In genomic region chr8:54548383-54548782, GRCm38 (mm10) we compare ENCODE assay signal across 16 mouse cellular contexts. TPM values are rescaled to one million over a fixed set of nuclear protein-coding genes. Genes with fewer than 3 reads are reported as not detected.
DNase-seq lines count a peak whose midpoint lies in the region; ATAC-seq and TF ChIP-seq lines count a peak whose summit lies in the region.
"Had no signal": no experiment of that assay in that cellular context is flagged by ENCODE, and none has a peak within 500 bp of the region (broad histone marks: within the 10 kb centered on the region; RNA-seq: fewer than 3 reads in every experiment).

No protein-coding gene starts in this region.

- ATAC-seq in cerebellum, adult (ENCODE audit: insufficient number of reproducible peaks, low FRiP score, low TSS enrichment): peak; percentile 79
- 0 out of 2 replicates have a peak, but pooled peaks have one; percentile 13 for ATAC-seq in heart, embryonic 14.5 days (ENCODE audit: insufficient number of reproducible peaks, insufficient read depth, low FRiP score, low read depth)
- no peak for ATAC-seq in stomach, postnatal 0 days (ENCODE audit: low FRiP score, low TSS enrichment)

- H3K27me3 ChIP-seq in heart, embryonic 14.5 days (ENCODE audit: control insufficient read depth, insufficient read depth, low read length): no peaks in the 10 kb centered on the region
- H3K27me3 ChIP-seq in stomach, postnatal 0 days (ENCODE audit: control insufficient read depth, insufficient read depth, low read length): no peaks in the 10 kb centered on the region
- H3K27me3 ChIP-seq: lung, embryonic 15.5 days; megakaryocyte, embryonic 14.5 days had no signal

- peak overlapping the region in 1 of 2 experiments; percentile 28; a peak in 1 of 4 replicates for H3K27ac ChIP-seq in heart, embryonic 14.5 days (replicated peaks in 1 of 2; ENCODE audit: control insufficient read depth in 1 of 2, insufficient read depth in 1 of 2, low read depth in 2 of 2, low read length in 2 of 2)
- no peak overlapping the region for H3K27ac ChIP-seq in stomach, postnatal 0 days (replicated peaks)
- H3K27ac ChIP-seq: heart, embryonic 10.5 days; lung, embryonic 15.5 days had no signal

- WGBS in heart, embryonic 14.5 days: 44% methylated on average over 6 of the region's 6 CpGs
- 82% methylated on average over 6 of the region's 6 CpGs for WGBS in stomach, postnatal 0 days

- H3K4me2 ChIP-seq in heart, embryonic 14.5 days (ENCODE audit: low read length): no peak overlapping the region
- no peak overlapping the region for H3K4me2 ChIP-seq in stomach, postnatal 0 days (replicated peaks; ENCODE audit: low read depth)
- H3K4me2 ChIP-seq: lung, embryonic 15.5 days had no signal

- no peaks in the 10 kb centered on the region for H3K36me3 ChIP-seq in heart, embryonic 14.5 days (ENCODE audit: control insufficient read depth, insufficient read depth, low read length)
- H3K36me3 ChIP-seq in stomach, postnatal 0 days (ENCODE audit: control insufficient read depth, insufficient read depth, low read length): no peaks in the 10 kb centered on the region
- H3K36me3 ChIP-seq: heart, embryonic 10.5 days; lung, embryonic 15.5 days had no signal

- no peak for TF ChIP-seq EP300 in stomach, postnatal 0 days (optimal IDR thresholded peaks at IDR 0.05)

- no peak overlapping the region for H3K4me3 ChIP-seq in heart, embryonic 14.5 days (ENCODE audit: control insufficient read depth in 1 of 2, insufficient read depth in 1 of 2, low read depth in 1 of 2, low read length in 2 of 2)
- no peak overlapping the region for H3K4me3 ChIP-seq in stomach, postnatal 0 days (ENCODE audit: low read depth, low read length)
- H3K4me3 ChIP-seq: erythroblast, embryonic 14.5 days; heart, embryonic 10.5 days; lung, embryonic 15.5 days; megakaryocyte, embryonic 14.5 days had no signal

- H3K4me1 ChIP-seq in heart, embryonic 14.5 days (ENCODE audit: control insufficient read depth in 2 of 2, insufficient read depth in 2 of 2, low read length in 2 of 2): 0 out of 4 replicates have a peak, but pooled peaks cover 2 to 8% of the 10 kb centered on the region in 2 experiments
- no peaks in the 10 kb centered on the region for H3K4me1 ChIP-seq in stomach, postnatal 0 days (replicated peaks; ENCODE audit: control insufficient read depth, insufficient read depth)
- H3K4me1 ChIP-seq: heart, embryonic 10.5 days; lung, embryonic 15.5 days had no signal

- no peak for TF ChIP-seq CTCF in stomach, postnatal 0 days (IDR thresholded peaks at IDR 0.05; ENCODE audit: low read depth)

- H3K9me3 ChIP-seq in heart, embryonic 14.5 days (ENCODE audit: control insufficient read depth, low read length): no peaks in the 10 kb centered on the region
- no peaks in the 10 kb centered on the region for H3K9me3 ChIP-seq in stomach, postnatal 0 days (ENCODE audit: control insufficient read depth, low read length)
- H3K9me3 ChIP-seq: heart, embryonic 10.5 days; lung, embryonic 15.5 days; megakaryocyte, embryonic 14.5 days had no signal

- intact Hi-C loops in heart, postnatal 25 days (cut with DNase I): no loop called here

- no peak for DNase-seq in cerebellum, adult 9-10 months
- DNase-seq in heart, postnatal 25 days (ENCODE audit: low spot score): no peak
- DNase-seq in 3134 (ENCODE audit: extremely low read depth, insufficient read length, low spot score): peak; percentile 73
- peak; percentile 49 to 54 for DNase-seq in adrenal gland, postnatal 36 days
- DNase-seq in stomach, postnatal 0 days (ENCODE audit: low spot score): no peak
- no peak for DNase-seq in layer of hippocampus, postnatal 10 days (ENCODE audit: low spot score in 2 of 2)
- DNase-seq: kidney, postnatal 4 days; right cerebral cortex, postnatal 25 days; thymus, postnatal 36 days had no signal

- no peak overlapping the region for H3K9ac ChIP-seq in heart, embryonic 14.5 days (ENCODE audit: low read length)
- H3K9ac ChIP-seq in stomach, postnatal 0 days (ENCODE audit: low read length): no peak overlapping the region
- H3K9ac ChIP-seq: lung, embryonic 15.5 days had no signal

RNA-seq across cellular contexts. Expression of gene Spcs3, which starts 18.6 kb away (rescaled TPM):
- polyA plus RNA-seq in heart, embryonic 14.5 days (2014; fragmentation: Nextera tagmentation; extraction: Ambion mirVana): 56.6 and 61.5 TPM in 2 replicates
- 10 to 100 TPM; 40.4 to 42.0 TPM for total RNA-seq in heart, postnatal 25 days (2021)
- total RNA-seq in adrenal gland, postnatal 36 days (2021): 10 to 100 TPM; 42.4 to 63.3 TPM
- 59.6 and 61.4 TPM in 2 replicates for polyA plus RNA-seq in stomach, postnatal 0 days (2015; fragmentation: Nextera tagmentation; extraction: Ambion mirVana)
- total RNA-seq in layer of hippocampus, postnatal 10 days (2021): 10 to 100 TPM; 36.1 to 37.1 TPM

RNA-seq across cellular contexts. Expression of gene Asb5, which starts 19.0 kb away (rescaled TPM):
- polyA plus RNA-seq in heart, embryonic 14.5 days (2014; fragmentation: Nextera tagmentation; extraction: Ambion mirVana): 5.8 and 6.9 TPM in 2 replicates
- total RNA-seq in heart, postnatal 25 days (2021): 10 to 100 TPM; 20.7 to 21.7 TPM
- total RNA-seq in adrenal gland, postnatal 36 days (2021): under 1 TPM in 1 of 2 experiments, not detected in 1; 0.69 TPM
- polyA plus RNA-seq in stomach, postnatal 0 days (2015; fragmentation: Nextera tagmentation; extraction: Ambion mirVana): 3.8 and 4.2 TPM in 2 replicates
- 1 to 10 TPM; 1.5 to 2.7 TPM for total RNA-seq in layer of hippocampus, postnatal 10 days (2021)
- polyA plus RNA-seq: erythroblast, embryonic 14.5 days had no signal

RNA-seq across cellular contexts. Expression of gene Spata4, which starts 52.2 kb away (rescaled TPM):
- polyA plus RNA-seq in heart, embryonic 14.5 days (2014; fragmentation: Nextera tagmentation; extraction: Ambion mirVana): not detected in 2 replicates
- not detected for total RNA-seq in heart, postnatal 25 days (2021)
- under 1 TPM in 1 of 2 experiments, not detected in 1; 0.26 TPM for total RNA-seq in adrenal gland, postnatal 36 days (2021)
- not detected in 2 replicates for polyA plus RNA-seq in stomach, postnatal 0 days (2015; fragmentation: Nextera tagmentation; extraction: Ambion mirVana)
- total RNA-seq in layer of hippocampus, postnatal 10 days (2021): under 1 TPM in 1 of 2 experiments, not detected in 1; 0.42 TPM
- total RNA-seq: liver, adult 2 months had no signal
- polyA plus RNA-seq: erythroblast, embryonic 14.5 days; heart, embryonic 10.5 days; liver, adult 2 months; lung, embryonic 15.5 days had no signal

Comparison
In these comparisons a context has a peak if more than half of its experiments do, and no peak if none do; other contexts are left out.
1. DNase-seq: peak in 3134 (single experiment) and adrenal gland, postnatal 36 days (2 of 2); none in cerebellum, adult 9-10 months (single experiment), heart, postnatal 25 days (single experiment), stomach, postnatal 0 days (single experiment) and layer of hippocampus, postnatal 10 days (0 of 2).
2. RNA of gene Asb5, which starts 19.0 kb away (total RNA-seq): 20.7 to 21.7 TPM in heart, postnatal 25 days; 1.5 to 2.7 TPM in layer of hippocampus, postnatal 10 days and 0.69 TPM in adrenal gland, postnatal 36 days; every median in the first group is over 4 times any median in the second.